Mouse (Mus musculus) stomach, embryonic 15.5 days (tissue): ENCODE data around the gene Prdm5. TPM values are rescaled to one million over a fixed set of nuclear protein-coding genes. Genes with fewer than 3 reads are reported as not detected.

Experiments used
- ATAC-seq: fragments of 200-750 bp; cut with Nextera tagmentation; 2 replicates; pipeline ENCODE4 v1.8.0; 2017; ENCODE audit warnings: low read depth, moderate number of reproducible peaks, moderate TSS enrichment; ENCODE audit not compliant: insufficient read depth, low FRiP score
- H3K27ac ChIP-seq: fragments of 300-500 bp; sonication (generic); 2 replicates; pipeline ENCODE4 v1.5.1; 2015; ENCODE audit warnings: mild to moderate bottlenecking, inconsistent platforms
- H3K27me3 ChIP-seq: fragments of 300-500 bp; sonication (generic); replicated peaks from 2 replicates; pipeline ENCODE4 v1.6.1; 2015; ENCODE audit warnings: inconsistent platforms
- H3K36me3 ChIP-seq: fragments of 300-500 bp; sonication (generic); 2 replicates; pipeline ENCODE4 v1.6.1; 2015; ENCODE audit warnings: inconsistent platforms
- H3K4me1 ChIP-seq: fragments of 300-500 bp; sonication (generic); 2 replicates; pipeline ENCODE4 v1.6.1; 2015; ENCODE audit warnings: inconsistent platforms
- H3K4me2 ChIP-seq: fragments of 300-500 bp; sonication (generic); 2 replicates; pipeline ENCODE4 v1.6.1; 2015; ENCODE audit warnings: mild to moderate bottlenecking, inconsistent platforms
- H3K4me3 ChIP-seq: fragments of 300-500 bp; sonication (generic); replicated peaks from 2 replicates; pipeline ENCODE4 v1.5.1; 2015; ENCODE audit warnings: inconsistent platforms
- H3K9ac ChIP-seq: fragments of 300-500 bp; sonication (generic); 2 replicates; pipeline ENCODE4 v1.6.1; 2015; ENCODE audit warnings: inconsistent platforms
- H3K9me3 ChIP-seq: fragments of 300-500 bp; sonication (generic); 2 replicates; pipeline ENCODE4 v1.6.1; 2016; ENCODE audit warnings: inconsistent platforms
- WGBS: fragments of 180-500 bp; shearing (Covaris S2); methylation state at CpG from one replicate; pipeline ENCODE4 v1.1.7; 2015; 5-methylcytosine and 5-hydroxymethylcytosine counted together
- polyA plus RNA-seq: library from polyadenylated mRNA; unstranded; fragments of >200 nt; fragmentation: Nextera tagmentation; extraction: Ambion mirVana; gene quantifications from 2 replicates; pipeline ENCODE4 v1.2.1, GENCODE M21; 2015

Gene Prdm5
- 18.6 and 19.6 TPM in 2 replicates for polyA plus RNA-seq

DNA sequence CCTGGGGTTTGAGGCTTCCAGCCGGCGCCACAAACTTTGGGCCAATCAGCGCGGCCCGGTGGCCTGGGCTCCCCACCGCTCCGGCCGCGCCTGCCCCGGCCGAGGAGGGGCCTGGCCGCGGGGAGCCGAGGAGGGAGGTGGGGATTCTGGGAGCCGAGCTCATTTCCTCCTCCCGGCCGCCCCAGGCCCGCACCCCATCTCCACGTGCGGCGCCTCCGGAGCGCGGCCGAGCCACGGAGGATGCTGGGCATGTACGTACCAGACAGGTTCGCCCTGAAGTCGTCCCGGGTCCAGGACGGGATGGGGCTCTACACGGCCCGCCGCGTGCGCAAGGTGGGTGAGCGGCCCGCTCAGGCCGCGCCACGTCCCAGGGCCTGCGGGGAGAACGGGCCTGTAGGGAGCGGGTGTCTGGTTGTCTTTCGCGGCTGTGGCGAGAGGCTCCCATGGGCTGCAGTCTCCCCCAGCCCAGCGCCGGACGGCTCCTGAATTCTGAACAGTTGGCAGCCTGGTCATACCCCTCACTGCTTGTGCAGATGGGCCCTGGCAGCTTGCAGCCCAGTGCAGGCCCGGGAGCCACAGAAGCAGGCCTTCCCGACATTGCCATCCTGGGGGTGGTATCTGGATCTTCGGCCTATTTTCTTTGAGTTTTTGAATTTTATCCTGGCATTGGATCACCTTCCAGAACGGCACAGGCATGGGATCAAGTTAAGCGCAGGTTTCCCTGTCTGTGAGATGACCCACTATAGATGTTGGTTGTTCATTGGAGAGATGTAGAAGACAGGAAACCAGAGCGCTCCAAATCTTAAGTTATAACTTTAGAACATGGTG lies at the start of gene Prdm5:
Gene Prdm5 (plus strand): TSS at position 128 of the 828 bp plus-strand sequence.
- no peaks in the 10 kb centered on the region for H3K27me3 ChIP-seq
- H3K4me3 ChIP-seq, result peak within 1 kb of the TSS; percentile 56
- H3K27ac ChIP-seq, result peak within 1 kb of the TSS; percentile 71
- ATAC-seq, result peak; percentile 94
- H3K9me3 ChIP-seq, result no peaks in the 10 kb centered on the region
- no peaks in the 10 kb centered on the region for H3K36me3 ChIP-seq
- H3K9ac ChIP-seq, result peak within 1 kb of the TSS; percentile 73
- no peaks in the 10 kb centered on the region for H3K4me1 ChIP-seq
- H3K4me2 ChIP-seq, result peak within 1 kb of the TSS; percentile 84
- 4% methylated on average over 50 of the region's 56 CpGs for WGBS

DNA sequence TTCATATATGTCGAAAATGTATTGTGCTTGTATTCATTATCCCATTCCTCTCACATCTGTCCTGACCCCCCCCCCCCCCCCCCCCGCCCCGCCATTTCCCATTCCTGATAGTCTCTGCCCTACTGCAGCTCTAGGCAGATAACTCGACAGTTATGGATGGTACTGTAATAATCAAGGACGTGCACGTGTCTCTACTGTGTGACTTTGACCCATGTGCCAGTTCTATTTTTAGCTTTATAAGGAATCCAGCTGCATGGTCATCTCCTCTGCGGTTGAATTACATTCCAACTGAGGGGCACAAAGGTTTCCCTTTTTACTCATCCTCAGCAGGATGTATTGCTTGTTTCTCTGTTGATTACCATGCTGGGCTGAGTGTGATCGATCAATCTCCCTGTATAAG lies 39.3 kb upstream of the Prdm5 start:
- Histone ChIP-seq H3K4me1 (no peaks in the 10 kb centered on the region), H3K27ac (no peak overlapping the region), H3K9ac (no peak overlapping the region), H3K4me3 (no peak overlapping the region), H3K4me2 (no peak overlapping the region), H3K36me3 (no peaks in the 10 kb centered on the region), H3K27me3 (no peaks in the 10 kb centered on the region), H3K9me3 (no peaks in the 10 kb centered on the region)
- WGBS, result 49% methylated on average over 6 of the region's 8 CpGs
- no peak for ATAC-seq

- H3K27me3 ChIP-seq, result no peaks in the 10 kb centered on the region
- ATAC-seq, result no peak
- H3K36me3 ChIP-seq, result no peaks in the 10 kb centered on the region
- no peaks in the 10 kb centered on the region for H3K4me1 ChIP-seq
- H3K9ac ChIP-seq, result no peak overlapping the region
- 61% methylated on average over 1 of the region's 1 CpGs for WGBS
- H3K4me3 ChIP-seq, result no peak overlapping the region
- no peak overlapping the region for H3K4me2 ChIP-seq
- no peaks in the 10 kb centered on the region for H3K9me3 ChIP-seq
- no peak overlapping the region for H3K27ac ChIP-seq
These were observed 35.5 kb upstream of the Prdm5 start for GRCm38 (mm10) chr6:65743144-65743870.

DNA sequence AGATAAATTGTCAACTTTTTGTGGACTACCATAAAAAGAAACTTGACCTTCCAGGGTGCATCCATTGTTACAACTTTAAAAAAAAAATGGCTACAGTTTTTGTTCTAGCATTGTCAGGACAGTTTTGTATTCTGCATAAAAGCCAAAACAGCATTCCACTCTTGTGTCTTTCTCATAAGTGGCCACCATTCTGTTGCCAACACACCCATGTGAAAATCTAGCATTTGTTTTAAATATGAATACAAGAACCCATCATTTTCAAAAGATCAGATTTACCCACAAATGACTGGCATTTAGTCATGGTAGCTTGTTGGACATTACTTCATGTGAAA lies 35.0 kb upstream of the Prdm5 start:
- no peaks in the 10 kb centered on the region for H3K36me3 ChIP-seq
- no peaks in the 10 kb centered on the region for H3K4me1 ChIP-seq
- no peak overlapping the region for H3K9ac ChIP-seq
- no peaks in the 10 kb centered on the region for H3K27me3 ChIP-seq
- no peak overlapping the region for H3K4me2 ChIP-seq
- H3K9me3 ChIP-seq, result no peaks in the 10 kb centered on the region
- H3K4me3 ChIP-seq, result no peak overlapping the region
- no peak overlapping the region for H3K27ac ChIP-seq
- ATAC-seq, result no peak

DNA sequence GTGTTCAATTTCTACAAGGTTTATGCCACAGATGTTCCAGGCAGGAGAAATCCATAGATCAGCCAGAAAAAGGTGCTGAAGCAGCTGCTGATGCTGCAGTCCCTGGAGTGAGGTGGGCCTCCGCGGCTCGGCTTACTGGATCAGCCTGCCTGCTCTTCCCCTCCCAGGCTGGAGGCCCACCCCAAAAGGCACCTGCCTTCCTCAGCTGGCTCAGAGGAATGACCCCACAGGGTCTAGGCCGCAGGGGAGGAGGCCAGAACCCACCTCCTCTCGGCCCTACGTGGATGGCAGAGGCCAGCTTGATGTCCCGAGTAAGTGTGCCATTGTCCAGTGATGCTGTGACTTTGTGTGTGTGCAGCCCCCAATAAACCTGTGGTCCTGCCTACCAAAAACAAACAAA lies 20.6 kb upstream of the Prdm5 start:
- Histone ChIP-seq H3K27ac (no peak overlapping the region), H3K36me3 (no peaks in the 10 kb centered on the region), H3K27me3 (no peaks in the 10 kb centered on the region), H3K4me1 (no peaks in the 10 kb centered on the region), H3K9ac (no peak overlapping the region), H3K4me2 (no peak overlapping the region), H3K4me3 (no peak overlapping the region), H3K9me3 (no peaks in the 10 kb centered on the region)
- 59% methylated on average over 7 of the region's 7 CpGs for WGBS
- no peak for ATAC-seq

DNA sequence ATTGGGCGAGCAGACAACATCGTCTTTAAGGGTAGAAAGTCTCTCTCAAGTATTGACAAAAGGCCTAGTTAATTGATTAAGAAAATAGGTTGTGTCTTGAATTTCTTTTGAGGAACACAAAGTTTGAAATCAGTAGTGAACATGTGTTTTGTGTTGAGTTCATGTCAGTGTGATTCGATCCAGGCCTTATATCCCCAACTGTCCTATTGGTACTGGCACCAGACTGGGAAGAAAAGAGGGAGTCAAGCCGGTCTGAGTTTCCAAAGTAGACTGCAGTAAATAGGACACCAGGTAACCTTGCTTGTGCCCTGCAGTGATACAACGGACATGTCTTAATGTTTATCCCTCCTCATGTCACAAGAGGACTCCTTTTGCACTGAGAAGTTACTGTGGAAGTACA lies 19.6 kb upstream of the Prdm5 start:
- no peaks in the 10 kb centered on the region for H3K27me3 ChIP-seq
- no peak for ATAC-seq
- no peaks in the 10 kb centered on the region for H3K9me3 ChIP-seq
- WGBS, result 78% methylated on average over 5 of the region's 5 CpGs
- no peaks in the 10 kb centered on the region for H3K36me3 ChIP-seq
- H3K4me3 ChIP-seq, result no peak overlapping the region
- no peak overlapping the region for H3K4me2 ChIP-seq
- no peak overlapping the region for H3K27ac ChIP-seq
- no peaks in the 10 kb centered on the region for H3K4me1 ChIP-seq
- no peak overlapping the region for H3K9ac ChIP-seq

DNA sequence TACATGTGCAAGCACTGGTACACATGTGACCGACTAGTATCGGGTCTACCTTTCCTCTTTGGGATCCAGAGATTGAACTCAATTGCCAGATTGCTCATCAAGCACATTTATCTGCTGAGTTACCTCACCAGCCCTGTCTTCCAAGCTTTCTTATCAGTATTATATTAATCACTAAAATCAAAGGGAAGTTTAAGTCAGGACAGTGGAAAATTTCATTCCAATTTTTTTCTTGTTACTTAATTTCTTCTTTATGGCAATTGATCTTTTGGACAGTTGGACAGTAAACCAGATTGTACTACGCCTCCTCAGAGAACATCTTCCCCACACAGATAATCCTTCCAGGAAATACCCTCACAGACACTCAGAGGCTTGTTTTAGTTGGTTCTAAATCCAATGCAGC lies 18.7 kb upstream of the Prdm5 start:
- WGBS, result 77% methylated on average over 3 of the region's 3 CpGs
- no peaks in the 10 kb centered on the region for H3K27me3 ChIP-seq
- no peaks in the 10 kb centered on the region for H3K4me1 ChIP-seq
- H3K4me3 ChIP-seq, result no peak overlapping the region
- no peaks in the 10 kb centered on the region for H3K36me3 ChIP-seq
- H3K9me3 ChIP-seq, result no peaks in the 10 kb centered on the region
- H3K9ac ChIP-seq, result no peak overlapping the region
- H3K27ac ChIP-seq, result no peak overlapping the region
- ATAC-seq, result no peak
- H3K4me2 ChIP-seq, result no peak overlapping the region

DNA sequence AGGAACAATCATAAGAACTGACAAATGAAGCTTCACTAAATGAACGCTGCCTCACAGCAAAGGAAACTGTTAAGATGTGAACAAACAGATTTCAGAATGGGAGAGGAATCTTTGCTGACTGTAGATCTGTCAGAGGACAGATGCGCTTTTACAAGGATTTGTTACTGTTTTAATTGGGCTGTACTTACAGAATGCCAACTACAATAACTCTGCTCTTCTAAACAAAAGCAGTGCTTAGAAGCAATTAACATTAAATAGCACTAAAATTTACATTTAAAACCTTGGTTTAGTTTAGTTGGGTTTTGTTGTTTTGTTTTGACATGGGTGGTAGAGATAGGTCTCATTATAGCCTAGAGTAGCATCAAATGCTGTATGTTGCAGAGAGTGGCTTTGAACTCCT lies 14.3 kb upstream of the Prdm5 start:
- 78% methylated on average over 2 of the region's 2 CpGs for WGBS

DNA sequence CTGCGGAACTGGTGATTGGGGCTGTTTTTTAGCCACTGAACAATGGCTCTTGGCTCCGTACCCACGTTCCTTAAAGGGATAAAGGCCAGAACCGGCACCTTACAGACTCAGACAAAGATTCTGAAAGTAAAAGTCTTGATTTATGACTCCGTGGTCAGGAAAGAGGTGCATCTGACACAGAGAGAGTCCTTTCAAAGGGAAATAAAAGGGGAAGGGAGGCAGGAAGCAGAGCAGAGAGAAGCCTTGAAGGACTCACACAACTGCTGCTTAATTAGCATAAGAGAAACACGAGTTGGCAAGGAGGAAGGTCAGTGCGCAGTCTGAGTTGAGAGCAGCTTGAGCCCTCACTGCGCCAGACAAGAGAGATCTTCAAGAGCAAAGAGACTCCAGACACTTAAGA lies 13.7 kb upstream of the Prdm5 start:
- H3K4me3 ChIP-seq, result no peak overlapping the region
- no peak for ATAC-seq
- H3K4me1 ChIP-seq, result no peaks in the 10 kb centered on the region
- no peaks in the 10 kb centered on the region for H3K9me3 ChIP-seq
- no peaks in the 10 kb centered on the region for H3K27me3 ChIP-seq
- peak overlapping the region; percentile 19; the same call in 1 of the 2 replicates for H3K4me2 ChIP-seq
- H3K36me3 ChIP-seq, result no peaks in the 10 kb centered on the region
- 23% methylated on average over 8 of the region's 8 CpGs for WGBS
- no peak overlapping the region for H3K9ac ChIP-seq
- H3K27ac ChIP-seq, result no peak overlapping the region

More for the DNA sequence above, 14.3 kb upstream of the Prdm5 start:
- Histone ChIP-seq H3K4me2 (no peak overlapping the region), H3K9me3 (no peaks in the 10 kb centered on the region), H3K27me3 (no peaks in the 10 kb centered on the region), H3K27ac (no peak overlapping the region), H3K9ac (no peak overlapping the region), H3K36me3 (no peaks in the 10 kb centered on the region), H3K4me3 (no peak overlapping the region), H3K4me1 (no peaks in the 10 kb centered on the region)
- ATAC-seq, result no peak

DNA sequence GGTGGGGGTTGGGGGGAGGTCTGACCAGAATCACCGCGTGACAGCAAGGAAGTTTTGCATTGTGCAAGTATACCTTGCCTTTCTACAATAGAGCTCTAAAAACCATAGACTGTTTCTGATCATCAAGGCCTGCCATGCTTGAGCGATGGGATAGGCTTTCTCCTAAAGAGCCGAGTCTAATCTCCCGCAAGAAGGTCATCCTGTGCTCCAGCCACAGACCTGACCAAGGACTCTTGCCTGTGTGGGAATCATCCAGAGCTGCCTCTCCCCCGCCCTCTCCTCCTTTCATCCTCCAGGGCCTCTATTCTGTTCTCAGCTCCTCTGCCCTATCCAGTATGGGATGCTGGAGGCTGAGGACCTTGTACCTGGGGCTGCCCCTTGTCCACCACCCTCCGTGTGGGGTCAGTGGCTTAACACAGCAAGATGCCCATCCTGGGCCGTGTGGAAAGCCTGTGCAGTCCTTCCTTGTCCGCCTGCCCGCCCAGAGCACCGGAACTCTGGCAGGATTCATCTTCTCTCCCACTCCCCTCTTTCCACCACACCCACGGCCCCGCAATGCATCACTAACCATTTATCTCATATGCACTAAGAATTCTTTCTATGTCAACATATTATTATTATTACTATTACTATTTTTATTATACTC lies 12.9 kb upstream of the Prdm5 start:
- no peak overlapping the region for H3K27ac ChIP-seq
- no peaks in the 10 kb centered on the region for H3K4me1 ChIP-seq
- no peaks in the 10 kb centered on the region for H3K27me3 ChIP-seq
- no peak overlapping the region for H3K9ac ChIP-seq
- H3K9me3 ChIP-seq, result no peaks in the 10 kb centered on the region
- H3K4me3 ChIP-seq, result no peak overlapping the region
- no peak for ATAC-seq
- 87% methylated on average over 13 of the region's 13 CpGs for WGBS
- H3K4me2 ChIP-seq, result no peak overlapping the region
- no peaks in the 10 kb centered on the region for H3K36me3 ChIP-seq

DNA sequence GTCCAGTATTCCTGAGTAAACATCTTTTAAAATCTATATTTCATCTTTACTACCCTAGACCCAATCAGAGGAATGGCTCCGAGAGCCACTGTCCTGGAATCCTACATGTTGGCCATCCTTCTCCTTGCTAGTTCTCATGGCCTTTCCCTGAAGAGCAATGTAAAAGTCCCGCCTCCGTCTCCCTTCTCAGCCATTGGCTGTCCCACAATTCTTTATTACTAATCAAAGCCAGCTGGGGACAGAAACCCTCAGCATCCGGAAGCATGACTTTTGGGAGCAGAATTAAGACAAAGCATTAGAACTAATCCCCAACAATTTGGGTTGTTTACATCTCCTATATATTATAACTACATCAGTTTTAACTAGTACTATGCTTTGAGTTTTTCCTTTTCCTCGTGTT lies 10.9 kb upstream of the Prdm5 start:
- no peak for ATAC-seq
- H3K4me1 ChIP-seq, result no peaks in the 10 kb centered on the region
- no peak overlapping the region for H3K4me2 ChIP-seq
- no peak overlapping the region for H3K4me3 ChIP-seq
- WGBS, result 75% methylated on average over 5 of the region's 5 CpGs
- no peaks in the 10 kb centered on the region for H3K9me3 ChIP-seq
- no peaks in the 10 kb centered on the region for H3K36me3 ChIP-seq
- no peak overlapping the region for H3K9ac ChIP-seq
- H3K27ac ChIP-seq, result no peak overlapping the region
- H3K27me3 ChIP-seq, result no peaks in the 10 kb centered on the region

GRCm38 (mm10) chr6:65773566-65773965 lies 5.2 kb upstream of the Prdm5 start:
- no peaks in the 10 kb centered on the region for H3K4me1 ChIP-seq
- H3K4me3 ChIP-seq, result no peak overlapping the region
- no peaks in the 10 kb centered on the region for H3K36me3 ChIP-seq
- 76% methylated on average over 4 of the region's 4 CpGs for WGBS
- no peak overlapping the region for H3K4me2 ChIP-seq
- H3K27ac ChIP-seq, result no peak overlapping the region
- H3K27me3 ChIP-seq, result no peaks in the 10 kb centered on the region
- no peak overlapping the region for H3K9ac ChIP-seq
- ATAC-seq, result no peak
- H3K9me3 ChIP-seq, result no peaks in the 10 kb centered on the region
